Mouse (Mus musculus): ENCODE data around the gene Scube1. TPM values are rescaled to one million over a fixed set of nuclear protein-coding genes. Genes with fewer than 3 reads are reported as not detected.

Scube1 gene
- polyA plus RNA-seq, 2 experiments = 13.9 to 31.2 TPM

GRCm38 (mm10) chr15:83667501-83667900 is 57.3 kb downstream of the Scube1 start:
- Histone ChIP-seq H3K4me3 (replicated peaks; ENCODE audit: low read length) (no peak overlapping the region), H3K4me2 (replicated peaks; ENCODE audit: low read depth, low read length, severe bottlenecking) (no peak overlapping the region), H3K27ac (replicated peaks; ENCODE audit: low read depth, low read length) (no peak overlapping the region), H3K4me1 (ENCODE audit: control insufficient read depth, insufficient read depth, low read length) (peaks cover 27% of the 10 kb centered on the region), H3K9me3 (ENCODE audit: control insufficient read depth, low read length) (no peaks in the 10 kb centered on the region), H3K9ac (ENCODE audit: low read depth, low read length, severe bottlenecking) (no peak overlapping the region), H3K27me3 (ENCODE audit: control insufficient read depth, insufficient read depth, low read length) (peaks cover 17% of the 10 kb centered on the region), H3K36me3 (ENCODE audit: control insufficient read depth, insufficient read depth, low read length) (no peaks in the 10 kb centered on the region)
- DNase-seq (ENCODE audit: low spot score) = peak; percentile 16
- no peak for TF ChIP-seq POLR2A (IDR thresholded peaks at IDR 0.05; ENCODE audit: borderline replicate concordance, extremely low read depth, insufficient read depth, insufficient read length)
- WGBS = 25% methylated on average over 6 of the region's 6 CpGs
- ATAC-seq (ENCODE audit: low FRiP score, low read depth) = no peak

GRCm38 (mm10) chr15:83666418-83666817 is 58.4 kb downstream of the Scube1 start:
- peak; percentile 60; the same call in 1 of the 2 replicates for ATAC-seq (ENCODE audit: low FRiP score, low read depth)
- Histone ChIP-seq H3K27me3 (ENCODE audit: control insufficient read depth, insufficient read depth, low read length) (peaks cover 17% of the 10 kb centered on the region), H3K4me1 (ENCODE audit: control insufficient read depth, insufficient read depth, low read length) (peaks cover 27% of the 10 kb centered on the region), H3K4me3 (replicated peaks; ENCODE audit: low read length) (no peak overlapping the region), H3K9me3 (ENCODE audit: control insufficient read depth, low read length) (no peaks in the 10 kb centered on the region), H3K36me3 (ENCODE audit: control insufficient read depth, insufficient read depth, low read length) (no peaks in the 10 kb centered on the region), H3K9ac (ENCODE audit: low read depth, low read length, severe bottlenecking) (no peak overlapping the region), H3K27ac (replicated peaks; ENCODE audit: low read depth, low read length) (no peak overlapping the region), H3K4me2 (replicated peaks; ENCODE audit: low read depth, low read length, severe bottlenecking) (no peak overlapping the region)
- peak; percentile 47 for DNase-seq (ENCODE audit: low spot score)
- WGBS = 8% methylated on average over 10 of the region's 10 CpGs
- no peak for TF ChIP-seq POLR2A (IDR thresholded peaks at IDR 0.05; ENCODE audit: borderline replicate concordance, extremely low read depth, insufficient read depth, insufficient read length)

- 38% methylated on average over 6 of the region's 6 CpGs for WGBS
- no peak for ATAC-seq (ENCODE audit: low FRiP score, low read depth)
- no peak overlapping the region for H3K27ac ChIP-seq (replicated peaks; ENCODE audit: low read depth, low read length)
- H3K4me2 ChIP-seq (replicated peaks; ENCODE audit: low read depth, low read length, severe bottlenecking) = no peak overlapping the region
- H3K36me3 ChIP-seq (ENCODE audit: control insufficient read depth, insufficient read depth, low read length) = no peaks in the 10 kb centered on the region
- H3K4me1 ChIP-seq (ENCODE audit: control insufficient read depth, insufficient read depth, low read length) = peaks cover 27% of the 10 kb centered on the region
- no peak for TF ChIP-seq POLR2A (IDR thresholded peaks at IDR 0.05; ENCODE audit: borderline replicate concordance, extremely low read depth, insufficient read depth, insufficient read length)
- H3K27me3 ChIP-seq (ENCODE audit: control insufficient read depth, insufficient read depth, low read length) = peaks cover 17% of the 10 kb centered on the region
- H3K4me3 ChIP-seq (replicated peaks; ENCODE audit: low read length) = no peak overlapping the region
- H3K9ac ChIP-seq (ENCODE audit: low read depth, low read length, severe bottlenecking) = no peak overlapping the region
- no peak for DNase-seq (ENCODE audit: low spot score)
- H3K9me3 ChIP-seq (ENCODE audit: control insufficient read depth, low read length) = no peaks in the 10 kb centered on the region
Measured at GRCm38 (mm10) chr15:83665993-83666392, 58.8 kb downstream of the Scube1 start.

- H3K27me3 ChIP-seq (ENCODE audit: control insufficient read depth, insufficient read depth, low read length) = peaks cover 16% of the 10 kb centered on the region
- ATAC-seq (ENCODE audit: low FRiP score, low read depth) (0 out of 2 replicates have a peak, but pooled peaks have one; percentile 41), DNase-seq (ENCODE audit: low spot score) (peak; percentile 66)
- 39% methylated on average over 5 of the region's 5 CpGs for WGBS
- no peaks in the 10 kb centered on the region for H3K9me3 ChIP-seq (ENCODE audit: control insufficient read depth, low read length)
- no peaks in the 10 kb centered on the region for H3K36me3 ChIP-seq (ENCODE audit: control insufficient read depth, insufficient read depth, low read length)
- no peak overlapping the region for H3K9ac ChIP-seq (ENCODE audit: low read depth, low read length, severe bottlenecking)
- no peak overlapping the region for H3K4me3 ChIP-seq (replicated peaks; ENCODE audit: low read length)
- H3K4me2 ChIP-seq (replicated peaks; ENCODE audit: low read depth, low read length, severe bottlenecking) = no peak overlapping the region
- H3K27ac ChIP-seq (replicated peaks; ENCODE audit: low read depth, low read length) = no peak overlapping the region
- H3K4me1 ChIP-seq (ENCODE audit: control insufficient read depth, insufficient read depth, low read length) = peaks cover 27% of the 10 kb centered on the region
- TF ChIP-seq POLR2A (IDR thresholded peaks at IDR 0.05; ENCODE audit: borderline replicate concordance, extremely low read depth, insufficient read depth, insufficient read length) = no peak
Measured at GRCm38 (mm10) chr15:83664722-83665121, 60.1 kb downstream of the Scube1 start.

- Histone ChIP-seq H3K36me3 (ENCODE audit: control insufficient read depth, insufficient read depth, low read length) (no peaks in the 10 kb centered on the region), H3K9me3 (ENCODE audit: control insufficient read depth, low read length) (no peaks in the 10 kb centered on the region), H3K27ac (replicated peaks; ENCODE audit: low read depth, low read length) (no peak overlapping the region), H3K4me1 (ENCODE audit: control insufficient read depth, insufficient read depth, low read length) (peaks cover 27% of the 10 kb centered on the region), H3K27me3 (ENCODE audit: control insufficient read depth, insufficient read depth, low read length) (no peaks in the 10 kb centered on the region), H3K4me2 (replicated peaks; ENCODE audit: low read depth, low read length, severe bottlenecking) (no peak overlapping the region), H3K9ac (ENCODE audit: low read depth, low read length, severe bottlenecking) (no peak overlapping the region), H3K4me3 (replicated peaks; ENCODE audit: low read length) (no peak overlapping the region)
- ATAC-seq (ENCODE audit: low FRiP score, low read depth) (no peak), DNase-seq (ENCODE audit: low spot score) (no peak)
- no peak for TF ChIP-seq POLR2A (IDR thresholded peaks at IDR 0.05; ENCODE audit: borderline replicate concordance, extremely low read depth, insufficient read depth, insufficient read length)
- WGBS = 70% methylated on average over 4 of the region's 4 CpGs
Measured at GRCm38 (mm10) chr15:83663066-83663465, 61.8 kb downstream of the Scube1 start.

- ATAC-seq (ENCODE audit: low FRiP score, low read depth) = no peak
- H3K36me3 ChIP-seq (ENCODE audit: control insufficient read depth, insufficient read depth, low read length) = no peaks in the 10 kb centered on the region
Measured at GRCm38 (mm10) chr15:83662106-83662505, 62.7 kb downstream of the Scube1 start.

More at GRCm38 (mm10) chr15:83662106-83662505, 62.7 kb downstream of the Scube1 start:
- Histone ChIP-seq H3K27me3 (ENCODE audit: control insufficient read depth, insufficient read depth, low read length) (no peaks in the 10 kb centered on the region), H3K4me3 (replicated peaks; ENCODE audit: low read length) (no peak overlapping the region), H3K4me2 (replicated peaks; ENCODE audit: low read depth, low read length, severe bottlenecking) (no peak overlapping the region), H3K4me1 (ENCODE audit: control insufficient read depth, insufficient read depth, low read length) (peaks cover 22% of the 10 kb centered on the region), H3K9ac (ENCODE audit: low read depth, low read length, severe bottlenecking) (no peak overlapping the region), H3K9me3 (ENCODE audit: control insufficient read depth, low read length) (no peaks in the 10 kb centered on the region), H3K27ac (replicated peaks; ENCODE audit: low read depth, low read length) (no peak overlapping the region)
- no peak for TF ChIP-seq POLR2A (IDR thresholded peaks at IDR 0.05; ENCODE audit: borderline replicate concordance, extremely low read depth, insufficient read depth, insufficient read length)
- DNase-seq (ENCODE audit: low spot score) = no peak
- WGBS = 45% methylated on average over 7 of the region's 7 CpGs

Data from limb, embryonic 14.5 days (tissue).